Mouse (Mus musculus): ENCODE measurements around the gene Cbx1.
A peak's percentile ranks its signal among the peaks of the same experiment; 100 is the strongest.

The Cbx1 gene

GRCm38 (mm10) chr11:96815895-96816294 lies 27.0 kb downstream of the Cbx1 start:
- no peak for DNase-seq (ENCODE audit: low spot score in 2 of 2)

- DNase-seq (ENCODE audit: low spot score in 2 of 2), result no peak
Observed at GRCm38 (mm10) chr11:96816494-96816893, 27.6 kb downstream of the Cbx1 start.

- DNase-seq (ENCODE audit: low spot score in 2 of 2), result no peak
Observed at GRCm38 (mm10) chr11:96816979-96817378, 28.1 kb downstream of the Cbx1 start.

- DNase-seq (ENCODE audit: low spot score in 2 of 2), result no peak
Observed at GRCm38 (mm10) chr11:96818128-96818710, 29.3 kb downstream of the Cbx1 start.

- DNase-seq (ENCODE audit: low spot score in 2 of 2), result no peak
Observed at GRCm38 (mm10) chr11:96821956-96822355, 33.0 kb downstream of the Cbx1 start.

- DNase-seq (ENCODE audit: low spot score in 2 of 2), result no peak
Observed at GRCm38 (mm10) chr11:96822675-96823470, 33.9 kb downstream of the Cbx1 start.

- DNase-seq (ENCODE audit: low spot score in 2 of 2), result no peak
Observed at GRCm38 (mm10) chr11:96823471-96823837, 34.5 kb downstream of the Cbx1 start.

GRCm38 (mm10) chr11:96823880-96824782 lies 35.2 kb downstream of the Cbx1 start:
- peak; percentile 69 to 85 for DNase-seq (ENCODE audit: low spot score in 2 of 2)

GRCm38 (mm10) chr11:96824783-96825495 lies 36.0 kb downstream of the Cbx1 start:
- DNase-seq (ENCODE audit: low spot score in 2 of 2), result peak in 1 of 2 experiments; percentile 36

- DNase-seq (ENCODE audit: low spot score in 2 of 2), result no peak
Observed at GRCm38 (mm10) chr11:96826481-96826880, 37.6 kb downstream of the Cbx1 start.

- DNase-seq (ENCODE audit: low spot score in 2 of 2), result no peak
Observed at GRCm38 (mm10) chr11:96827062-96827581, 38.2 kb downstream of the Cbx1 start.

- DNase-seq (ENCODE audit: low spot score in 2 of 2), result no peak
Observed at GRCm38 (mm10) chr11:96827917-96828316, 39.0 kb downstream of the Cbx1 start.

GRCm38 (mm10) chr11:96828881-96829280 lies 40.0 kb downstream of the Cbx1 start:
- no peak for DNase-seq (ENCODE audit: low spot score in 2 of 2)

GRCm38 (mm10) chr11:96829403-96829812 lies 40.5 kb downstream of the Cbx1 start:
- DNase-seq (ENCODE audit: low spot score in 2 of 2), result peak; percentile 83 to 88

- peak; percentile 91 to 99 for DNase-seq (ENCODE audit: low spot score in 2 of 2)
Observed at GRCm38 (mm10) chr11:96829813-96830538, 41.0 kb downstream of the Cbx1 start, which contains the start of gene Nfe2l1. Gene Nfe2l1, minus strand, starts transcription at chr11:96829968.

- no peak for DNase-seq (ENCODE audit: low spot score in 2 of 2)
Observed at GRCm38 (mm10) chr11:96830539-96831216, 41.8 kb downstream of the Cbx1 start.

- peak in 1 of 2 experiments; percentile 33 for DNase-seq (ENCODE audit: low spot score in 2 of 2)
Observed at GRCm38 (mm10) chr11:96831516-96831915, 42.6 kb downstream of the Cbx1 start.

- DNase-seq (ENCODE audit: low spot score in 2 of 2), result no peak
Observed at GRCm38 (mm10) chr11:96832541-96832940, 43.6 kb downstream of the Cbx1 start.

- DNase-seq (ENCODE audit: low spot score in 2 of 2), result no peak
Observed at GRCm38 (mm10) chr11:96832973-96833372, 44.0 kb downstream of the Cbx1 start.

- no peak for DNase-seq (ENCODE audit: low spot score in 2 of 2)
Observed at GRCm38 (mm10) chr11:96834127-96834526, 45.2 kb downstream of the Cbx1 start.
